Mouse (Mus musculus): ENCODE results near the gene Hist1h2bq. TPM values are rescaled to one million over a fixed set of nuclear protein-coding genes. Genes with fewer than 3 reads are reported as not detected.
"Not testable (repeated sequence)": the region's sequence is repeated elsewhere in the genome, so short reads cannot be mapped to it uniquely, and the experiment has no call there.

Gene Hist1h2bq
- polyA plus RNA-seq (2014; fragmentation: Nextera tagmentation; extraction: Ambion mirVana), result 12.7 and 19.5 TPM in 2 replicates

DNA sequence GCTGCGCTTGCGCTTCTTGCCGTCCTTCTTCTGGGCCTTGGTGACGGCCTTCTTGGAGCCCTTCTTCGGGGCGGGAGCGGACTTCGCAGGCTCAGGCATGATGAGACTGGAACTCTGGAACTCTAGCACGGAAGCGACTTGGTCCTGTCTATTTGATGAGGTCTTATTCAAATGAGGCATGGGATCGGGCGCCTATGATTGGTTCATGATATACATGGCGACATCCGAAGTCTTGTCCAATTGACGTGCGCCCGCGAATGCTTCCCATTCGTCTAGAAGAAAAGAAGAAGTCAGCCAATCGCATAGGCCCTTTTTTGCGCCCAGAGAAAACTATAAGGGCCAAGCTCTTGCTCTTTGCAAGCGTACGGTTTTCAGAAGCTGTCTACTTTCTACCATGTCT is at the start of gene Hist1h2bq, which contains the start of gene Hist1h2ao:
Gene Hist1h2bq, minus strand, starts transcription at position 125 of the 400 bp plus-strand sequence.
Gene Hist1h2ao, plus strand, starts transcription at position 393 of the 400 bp plus-strand sequence.
- peak; percentile 87 for ATAC-seq (replicated peaks; ENCODE audit: low FRiP score)
- H3K4me1 ChIP-seq (replicated peaks; ENCODE audit: control insufficient read depth, insufficient read depth, low read length); H3K27me3 ChIP-seq (replicated peaks; ENCODE audit: control insufficient read depth, insufficient read depth, low read length); H3K36me3 ChIP-seq (ENCODE audit: control insufficient read depth, insufficient read depth, low read length); H3K4me3 ChIP-seq (ENCODE audit: low read depth, low read length); H3K9ac ChIP-seq (ENCODE audit: low read depth, low read length); H3K4me2 ChIP-seq; DNase-seq (ENCODE audit: low spot score); H3K27ac ChIP-seq (ENCODE audit: low read depth, low read length); H3K9me3 ChIP-seq (ENCODE audit: control insufficient read depth, low read length): not testable (repeated sequence)
- WGBS, result no CpG with 5 or more reads among the region's 23 CpGs

DNA sequence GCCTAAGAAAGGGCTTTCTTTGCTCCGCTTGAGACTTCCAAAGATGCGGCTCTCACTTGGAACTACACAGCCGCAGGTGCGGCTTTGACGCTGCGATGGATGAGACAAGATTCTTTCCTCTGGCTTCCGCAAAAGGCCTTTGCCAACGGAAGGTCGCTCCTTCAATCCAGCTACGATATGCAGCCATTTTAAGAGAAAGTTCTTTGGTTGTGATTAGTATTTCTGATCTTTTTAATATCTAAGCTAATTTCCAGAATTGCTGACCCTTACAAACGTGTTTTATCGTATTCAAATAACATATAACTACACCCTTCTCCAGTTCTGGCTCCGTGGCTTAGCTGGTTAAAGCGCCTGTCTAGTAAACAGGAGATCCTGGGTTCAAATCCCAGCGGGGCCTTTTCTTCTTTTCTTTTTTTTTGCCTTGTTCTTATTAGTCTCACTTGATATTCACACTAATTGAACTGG is 45.7 kb upstream of the Hist1h2bq start:
- ATAC-seq (replicated peaks; ENCODE audit: low FRiP score), result peak; percentile 56; the same call in 1 of the 2 replicates
- no peaks in the 10 kb centered on the region for H3K27me3 ChIP-seq (replicated peaks; ENCODE audit: control insufficient read depth, insufficient read depth, low read length)

DNA sequence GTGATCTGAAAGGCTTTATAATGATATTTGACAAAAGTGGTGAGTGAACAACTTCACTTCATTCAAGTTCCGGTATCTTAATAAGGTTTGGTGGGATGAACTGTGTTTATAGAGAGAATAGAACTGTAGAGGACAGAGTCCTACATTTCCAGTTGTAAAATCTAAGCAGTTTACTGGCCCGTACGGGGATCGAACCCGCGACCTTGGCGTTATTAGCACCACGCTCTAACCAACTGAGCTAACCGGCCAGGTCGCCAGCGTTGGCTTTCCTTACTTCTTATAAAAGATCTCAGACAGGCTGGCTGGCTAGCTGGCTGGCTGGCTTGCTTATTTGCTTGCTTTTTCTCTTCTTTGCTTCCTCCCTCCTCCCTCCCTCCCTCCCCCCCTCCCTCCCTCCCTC is 45.1 kb upstream of the Hist1h2bq start:
- ATAC-seq (replicated peaks; ENCODE audit: low FRiP score), result peak; percentile 95
- H3K27me3 ChIP-seq (replicated peaks; ENCODE audit: control insufficient read depth, insufficient read depth, low read length), result no peaks in the 10 kb centered on the region
- no peaks in the 10 kb centered on the region for H3K36me3 ChIP-seq (ENCODE audit: control insufficient read depth, insufficient read depth, low read length)
- H3K4me2 ChIP-seq, result peak overlapping the region; percentile 70
- H3K9me3 ChIP-seq (ENCODE audit: control insufficient read depth, low read length), result no peaks in the 10 kb centered on the region
- peak overlapping the region; percentile 72 for H3K4me3 ChIP-seq (ENCODE audit: low read depth, low read length)
- no peak overlapping the region for H3K9ac ChIP-seq (ENCODE audit: low read depth, low read length)
- peak; percentile 92 for DNase-seq (ENCODE audit: low spot score)
- no peak overlapping the region for H3K27ac ChIP-seq (ENCODE audit: low read depth, low read length)
- WGBS, result 1% methylated on average over 11 of the region's 11 CpGs
- H3K4me1 ChIP-seq (replicated peaks; ENCODE audit: control insufficient read depth, insufficient read depth, low read length), result peaks cover 4% of the 10 kb centered on the region; the same call in 1 of the 2 replicates

More for the DNA sequence above, 45.7 kb upstream of the Hist1h2bq start:
- under 1% methylated on average over 15 of the region's 15 CpGs for WGBS
- H3K9ac ChIP-seq (ENCODE audit: low read depth, low read length), result peak overlapping the region; percentile 65
- peak overlapping the region; percentile 70 for H3K4me2 ChIP-seq
- H3K4me1 ChIP-seq (replicated peaks; ENCODE audit: control insufficient read depth, insufficient read depth, low read length), result peaks cover 4% of the 10 kb centered on the region; the same call in 1 of the 2 replicates
- no peak overlapping the region for H3K27ac ChIP-seq (ENCODE audit: low read depth, low read length)
- DNase-seq (ENCODE audit: low spot score), result peak; percentile 72
- no peaks in the 10 kb centered on the region for H3K9me3 ChIP-seq (ENCODE audit: control insufficient read depth, low read length)
- peak overlapping the region; percentile 72 for H3K4me3 ChIP-seq (ENCODE audit: low read depth, low read length)
- H3K36me3 ChIP-seq (ENCODE audit: control insufficient read depth, insufficient read depth, low read length), result no peaks in the 10 kb centered on the region

DNA sequence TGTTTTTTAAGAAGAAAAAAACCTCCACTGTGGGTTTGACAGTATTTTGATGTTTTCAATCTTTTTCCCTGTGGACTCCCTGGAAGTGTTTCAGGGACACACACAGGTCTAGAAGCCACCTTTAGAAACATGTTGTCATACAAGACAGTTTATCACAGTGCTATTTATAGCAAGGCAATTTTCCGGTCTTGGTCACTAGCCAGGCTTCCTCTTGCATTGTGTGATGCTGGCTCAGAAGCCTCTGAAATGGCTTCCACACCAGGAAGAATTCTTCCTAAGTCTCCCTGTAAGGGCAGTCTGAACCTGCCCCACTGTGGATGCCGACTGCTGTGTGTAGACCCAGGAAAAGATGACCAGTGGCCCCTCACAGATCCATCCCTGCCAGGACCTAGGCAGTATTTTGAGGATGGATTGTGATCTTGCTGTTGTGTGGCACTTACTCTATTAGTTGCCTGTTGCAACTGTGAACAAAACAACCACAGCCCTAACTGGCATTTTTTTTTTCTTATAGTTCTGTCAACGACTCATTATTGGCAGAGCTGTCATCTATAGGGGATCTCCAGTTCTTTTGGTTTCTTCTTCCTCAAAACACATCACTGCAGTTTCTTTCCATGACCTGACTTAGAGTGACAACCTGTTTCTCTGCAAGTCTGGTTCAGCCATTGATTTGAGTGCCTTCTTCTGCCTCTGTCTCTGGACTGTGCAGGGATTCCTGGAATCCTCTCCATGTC is 42.4 kb upstream of the Hist1h2bq start:
- Histone ChIP-seq H3K36me3 (ENCODE audit: control insufficient read depth, insufficient read depth, low read length) (no peaks in the 10 kb centered on the region), H3K4me1 (replicated peaks; ENCODE audit: control insufficient read depth, insufficient read depth, low read length) (peaks cover 4% of the 10 kb centered on the region; the same call in 1 of the 2 replicates), H3K9ac (ENCODE audit: low read depth, low read length) (no peak overlapping the region), H3K9me3 (ENCODE audit: control insufficient read depth, low read length) (no peaks in the 10 kb centered on the region), H3K4me2 (peak overlapping the region; percentile 25; the same call in 1 of the 2 replicates), H3K4me3 (ENCODE audit: low read depth, low read length) (no peak overlapping the region), H3K27ac (ENCODE audit: low read depth, low read length) (no peak overlapping the region), H3K27me3 (replicated peaks; ENCODE audit: control insufficient read depth, insufficient read depth, low read length) (no peaks in the 10 kb centered on the region)
- WGBS, result 38% methylated on average over 3 of the region's 3 CpGs
- no peak for ATAC-seq (replicated peaks; ENCODE audit: low FRiP score)
- no peak for DNase-seq (ENCODE audit: low spot score)

DNA sequence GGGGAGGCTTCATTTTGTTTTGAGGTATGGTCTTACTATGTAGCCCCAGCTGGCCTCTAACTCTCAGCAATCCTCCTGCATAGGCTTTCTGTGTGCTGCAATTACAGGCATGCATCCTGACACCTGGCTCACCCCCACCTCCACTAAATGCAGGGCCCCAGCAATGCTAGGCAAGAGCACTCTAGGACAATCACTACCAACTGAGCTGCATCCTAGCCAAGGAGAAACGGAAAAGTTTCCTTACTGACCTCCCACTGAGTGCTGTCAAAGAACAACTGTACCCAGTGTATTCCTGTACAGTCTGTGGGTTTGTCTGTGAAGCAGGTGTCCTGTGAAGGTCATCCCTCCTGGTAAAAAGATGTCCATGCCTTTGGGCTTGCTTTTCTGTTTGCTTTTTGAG is 40.7 kb upstream of the Hist1h2bq start:
- H3K9me3 ChIP-seq (ENCODE audit: control insufficient read depth, low read length); H3K9ac ChIP-seq (ENCODE audit: low read depth, low read length); H3K4me1 ChIP-seq (replicated peaks; ENCODE audit: control insufficient read depth, insufficient read depth, low read length); H3K27me3 ChIP-seq (replicated peaks; ENCODE audit: control insufficient read depth, insufficient read depth, low read length); ATAC-seq (replicated peaks; ENCODE audit: low FRiP score); DNase-seq (ENCODE audit: low spot score); H3K4me2 ChIP-seq; H3K36me3 ChIP-seq (ENCODE audit: control insufficient read depth, insufficient read depth, low read length); H3K4me3 ChIP-seq (ENCODE audit: low read depth, low read length); H3K27ac ChIP-seq (ENCODE audit: low read depth, low read length): not testable (repeated sequence)
- WGBS, result 48% methylated on average over 1 of the region's 1 CpGs

DNA sequence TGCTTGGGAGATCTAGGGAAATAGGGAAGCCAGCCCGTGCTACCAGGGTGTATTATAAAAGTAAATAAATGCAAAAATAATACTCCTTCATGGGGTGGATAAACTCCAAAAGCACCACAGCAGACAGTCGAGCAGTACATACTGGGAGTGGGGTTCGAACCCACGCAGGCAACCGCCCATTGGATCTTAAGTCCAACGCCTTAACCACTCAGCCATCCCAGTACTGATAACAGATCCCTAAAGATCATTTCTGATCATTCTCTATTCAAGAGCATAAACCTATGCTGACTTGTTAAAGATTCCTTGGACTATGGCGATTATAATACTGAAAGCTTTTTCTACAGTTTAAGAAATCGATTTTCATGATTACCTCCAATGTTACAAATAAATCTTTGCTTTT is 37.9 kb upstream of the Hist1h2bq start:
- H3K4me3 ChIP-seq (ENCODE audit: low read depth, low read length), result peak overlapping the region; percentile 12; the same call in 1 of the 2 replicates
- H3K9me3 ChIP-seq (ENCODE audit: control insufficient read depth, low read length), result no peaks in the 10 kb centered on the region
- H3K9ac ChIP-seq (ENCODE audit: low read depth, low read length), result no peak overlapping the region
- ATAC-seq (replicated peaks; ENCODE audit: low FRiP score) (peak; percentile 84), DNase-seq (ENCODE audit: low spot score) (peak; percentile 51)
- H3K27ac ChIP-seq (ENCODE audit: low read depth, low read length), result no peak overlapping the region
- 13% methylated on average over 8 of the region's 8 CpGs for WGBS
- H3K4me1 ChIP-seq (replicated peaks; ENCODE audit: control insufficient read depth, insufficient read depth, low read length), result peaks cover 4% of the 10 kb centered on the region; the same call in 1 of the 2 replicates
- H3K4me2 ChIP-seq, result peak overlapping the region; percentile 37
- H3K36me3 ChIP-seq (ENCODE audit: control insufficient read depth, insufficient read depth, low read length), result no peaks in the 10 kb centered on the region
- H3K27me3 ChIP-seq (replicated peaks; ENCODE audit: control insufficient read depth, insufficient read depth, low read length), result no peaks in the 10 kb centered on the region

DNA sequence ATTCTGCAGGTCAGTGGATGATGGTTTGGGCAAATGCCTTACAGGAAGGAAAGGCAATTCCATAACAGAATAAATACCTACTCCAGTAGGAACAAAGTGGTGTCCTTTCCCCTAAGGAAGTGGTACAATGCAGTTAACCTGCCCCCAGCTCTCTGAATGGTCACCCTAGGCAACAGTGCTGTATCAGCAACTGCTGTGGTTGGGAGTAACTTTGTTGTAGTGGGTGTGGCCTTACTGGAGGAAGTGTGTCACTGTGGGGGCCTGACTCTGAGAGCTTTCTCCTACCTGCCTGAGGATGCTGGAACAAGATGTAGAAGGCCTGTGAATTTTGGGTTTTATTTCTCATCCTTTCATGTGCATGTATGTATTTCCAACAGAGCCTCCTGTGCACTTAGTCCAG is 36.4 kb upstream of the Hist1h2bq start:
- not testable (repeated sequence) for H3K4me1 ChIP-seq (replicated peaks; ENCODE audit: control insufficient read depth, insufficient read depth, low read length); H3K27me3 ChIP-seq (replicated peaks; ENCODE audit: control insufficient read depth, insufficient read depth, low read length); DNase-seq (ENCODE audit: low spot score); H3K9me3 ChIP-seq (ENCODE audit: control insufficient read depth, low read length); H3K36me3 ChIP-seq (ENCODE audit: control insufficient read depth, insufficient read depth, low read length); H3K4me3 ChIP-seq (ENCODE audit: low read depth, low read length); H3K9ac ChIP-seq (ENCODE audit: low read depth, low read length); H3K27ac ChIP-seq (ENCODE audit: low read depth, low read length); H3K4me2 ChIP-seq
- peak; percentile 69 for ATAC-seq (replicated peaks; ENCODE audit: low FRiP score)

DNA sequence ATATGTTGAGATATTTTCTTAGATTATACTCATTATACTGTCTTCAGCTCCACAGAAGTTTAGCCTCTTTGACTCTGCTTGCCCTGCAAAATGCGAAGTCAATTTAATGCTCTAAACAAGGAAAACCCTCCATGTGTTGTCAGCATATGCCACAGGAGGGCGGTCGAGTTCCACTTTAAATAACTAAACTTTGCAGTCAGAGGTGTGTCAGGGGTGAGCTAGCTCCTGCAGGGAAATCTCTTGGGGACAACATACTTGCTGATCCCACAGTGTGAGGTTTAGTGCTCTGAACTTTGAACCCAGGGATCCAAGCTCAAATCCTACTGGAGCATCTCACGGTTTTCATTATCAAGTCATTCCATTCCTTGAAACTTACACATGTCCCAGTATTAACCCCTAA is 30.5 kb upstream of the Hist1h2bq start:
- H3K27ac ChIP-seq (ENCODE audit: low read depth, low read length); H3K9me3 ChIP-seq (ENCODE audit: control insufficient read depth, low read length); H3K27me3 ChIP-seq (replicated peaks; ENCODE audit: control insufficient read depth, insufficient read depth, low read length); H3K4me2 ChIP-seq; H3K36me3 ChIP-seq (ENCODE audit: control insufficient read depth, insufficient read depth, low read length); H3K9ac ChIP-seq (ENCODE audit: low read depth, low read length); H3K4me1 ChIP-seq (replicated peaks; ENCODE audit: control insufficient read depth, insufficient read depth, low read length); H3K4me3 ChIP-seq (ENCODE audit: low read depth, low read length); DNase-seq (ENCODE audit: low spot score): not testable (repeated sequence)
- no CpG with 5 or more reads among the region's 4 CpGs for WGBS
- ATAC-seq (replicated peaks; ENCODE audit: low FRiP score), result peak; percentile 74

DNA sequence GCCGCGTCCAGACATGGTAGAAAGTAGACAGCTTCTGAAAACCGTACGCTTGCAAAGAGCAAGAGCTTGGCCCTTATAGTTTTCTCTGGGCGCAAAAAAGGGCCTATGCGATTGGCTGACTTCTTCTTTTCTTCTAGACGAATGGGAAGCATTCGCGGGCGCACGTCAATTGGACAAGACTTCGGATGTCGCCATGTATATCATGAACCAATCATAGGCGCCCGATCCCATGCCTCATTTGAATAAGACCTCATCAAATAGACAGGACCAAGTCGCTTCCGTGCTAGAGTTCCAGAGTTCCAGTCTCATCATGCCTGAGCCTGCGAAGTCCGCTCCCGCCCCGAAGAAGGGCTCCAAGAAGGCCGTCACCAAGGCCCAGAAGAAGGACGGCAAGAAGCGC is 23.5 kb upstream of the Hist1h2bq start, which contains the start of the genes Hist1h2ap and Hist1h2br:
Gene Hist1h2ap, minus strand, starts transcription at position 47 of the 400 bp plus-strand sequence.
Gene Hist1h2br, plus strand, starts transcription at position 283 of the 400 bp plus-strand sequence.
- H3K27ac ChIP-seq (ENCODE audit: low read depth, low read length); H3K4me2 ChIP-seq; H3K9me3 ChIP-seq (ENCODE audit: control insufficient read depth, low read length); H3K36me3 ChIP-seq (ENCODE audit: control insufficient read depth, insufficient read depth, low read length); DNase-seq (ENCODE audit: low spot score); H3K27me3 ChIP-seq (replicated peaks; ENCODE audit: control insufficient read depth, insufficient read depth, low read length); H3K4me1 ChIP-seq (replicated peaks; ENCODE audit: control insufficient read depth, insufficient read depth, low read length); H3K9ac ChIP-seq (ENCODE audit: low read depth, low read length); H3K4me3 ChIP-seq (ENCODE audit: low read depth, low read length): not testable (repeated sequence)
- whole genome bisulfite sequencing, result no CpG with 5 or more reads among the region's 24 CpGs
- ATAC-seq (replicated peaks; ENCODE audit: low FRiP score), result peak; percentile 83

All from liver, embryonic 11.5 days (tissue).